ENCODE assay signal across 22 mouse cellular contexts in genomic region chr7:128276051-128276450, GRCm38 (mm10). TPM values are rescaled to one million over a fixed set of nuclear protein-coding genes. Genes with fewer than 3 reads are reported as not detected.
"Had no signal": no experiment of that assay in that cellular context is flagged by ENCODE, and none has a peak within 500 bp of the region (broad histone marks: within the 10 kb centered on the region; RNA-seq: fewer than 3 reads in every experiment).

No protein-coding gene starts in this region.

- DNase-seq: kidney, postnatal 25 days; layer of hippocampus, adult 9-11 months; liver; liver, postnatal 0 days; lung, embryonic 14.5 days; retina, postnatal 1 day; right cerebral cortex, postnatal 25 days; spleen, adult 18-20 months; thymus, postnatal 25 days had no signal

- ATAC-seq: liver, postnatal 0 days; midbrain, embryonic 16.5 days had no signal

- H3K4me3 ChIP-seq: layer of hippocampus, adult 2 months; limb, embryonic 10.5 days; limb, embryonic 13.5 days; midbrain, embryonic 12.5 days; myocyte; neural tube, embryonic 13.5 days; stomach, embryonic 15.5 days had no signal

- H3K4me2 ChIP-seq: limb, embryonic 13.5 days; lung, embryonic 14.5 days; midbrain, embryonic 12.5 days; neural tube, embryonic 13.5 days; stomach, embryonic 15.5 days had no signal

- H3K27ac ChIP-seq: kidney, postnatal 0 days; layer of hippocampus, adult 2 months; limb, embryonic 10.5 days; limb, embryonic 13.5 days; liver, embryonic 14.5 days; macrophage; midbrain, embryonic 12.5 days; neural tube, embryonic 13.5 days; stomach, embryonic 15.5 days had no signal

- H3K27me3 ChIP-seq: limb, embryonic 13.5 days; neural tube, embryonic 13.5 days; stomach, embryonic 15.5 days had no signal

- H3K9me3 ChIP-seq: limb, embryonic 10.5 days; limb, embryonic 13.5 days; midbrain, embryonic 12.5 days; neural tube, embryonic 13.5 days; stomach, embryonic 15.5 days had no signal

- H3K9ac ChIP-seq: limb, embryonic 13.5 days; liver, embryonic 14.5 days; liver, postnatal 0 days; lung, embryonic 14.5 days; midbrain, embryonic 12.5 days; neural tube, embryonic 13.5 days; stomach, embryonic 15.5 days had no signal

- H3K4me1 ChIP-seq: limb, embryonic 10.5 days; limb, embryonic 13.5 days; midbrain, embryonic 12.5 days; neural tube, embryonic 13.5 days; stomach, embryonic 15.5 days had no signal

RNA-seq across cellular contexts. Expression of gene Slc5a2, which starts 10.6 kb away (rescaled TPM):
- polyA plus RNA-seq: large intestine, adult 2 months; midbrain, embryonic 12.5 days; midbrain, embryonic 16.5 days; myocyte; neural tube, embryonic 13.5 days; thymus, postnatal 0 days had no signal
